Mouse (Mus musculus): ENCODE data around the gene Mmachc. TPM values are rescaled to one million over a fixed set of nuclear protein-coding genes. Genes with fewer than 3 reads are reported as not detected.
"Not testable (repeated sequence)": the region's sequence is repeated elsewhere in the genome, so short reads cannot be mapped to it uniquely, and the experiment has no call there.

Mmachc gene
- polyA plus RNA-seq, 1 experiment = 21.7 TPM

DNA sequence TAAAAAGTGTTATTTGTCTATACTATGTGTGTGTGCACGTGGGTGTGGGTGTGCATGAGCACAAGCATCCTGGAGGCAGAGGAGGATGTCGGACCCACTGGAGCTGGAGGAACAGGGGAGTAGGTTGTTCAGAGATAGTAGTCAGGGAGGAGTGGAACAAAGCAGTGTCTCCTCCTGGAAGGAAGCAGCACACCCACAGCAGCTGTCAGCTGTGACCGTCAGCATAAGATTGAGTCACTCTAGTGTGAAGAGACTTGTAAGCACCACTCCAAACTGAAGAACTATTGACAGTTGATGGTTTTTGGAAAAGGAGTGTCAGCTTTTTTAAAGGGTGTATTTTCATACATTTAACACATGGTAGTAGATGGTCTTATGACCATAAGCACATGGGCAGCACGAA lies 41.6 kb downstream of the Mmachc start:
- no peak for TF ChIP-seq CTCF (IDR thresholded peaks at IDR 0.05; ENCODE audit: borderline replicate concordance, extremely low read depth, insufficient read depth, insufficient read length)
- no peak for TF ChIP-seq POLR2A (IDR thresholded peaks at IDR 0.05; ENCODE audit: borderline replicate concordance, extremely low read depth, insufficient read depth, insufficient read length, poor library complexity, severe bottlenecking)
- peak; percentile 29 for DNase-seq (ENCODE audit: low read depth)

- TF ChIP-seq POLR2A (IDR thresholded peaks at IDR 0.05; ENCODE audit: borderline replicate concordance, extremely low read depth, insufficient read depth, insufficient read length, poor library complexity, severe bottlenecking) = no peak
- no peak for TF ChIP-seq CTCF (IDR thresholded peaks at IDR 0.05; ENCODE audit: borderline replicate concordance, extremely low read depth, insufficient read depth, insufficient read length)
- no peak for DNase-seq (ENCODE audit: low read depth)
Measured at GRCm38 (mm10) chr4:116661998-116662397, 46.2 kb downstream of the Mmachc start.

GRCm38 (mm10) chr4:116660829-116661228 lies 47.4 kb downstream of the Mmachc start:
- TF ChIP-seq CTCF (IDR thresholded peaks at IDR 0.05; ENCODE audit: borderline replicate concordance, extremely low read depth, insufficient read depth, insufficient read length) (no peak), POLR2A (IDR thresholded peaks at IDR 0.05; ENCODE audit: borderline replicate concordance, extremely low read depth, insufficient read depth, insufficient read length, poor library complexity, severe bottlenecking) (no peak)
- no peak for DNase-seq (ENCODE audit: low read depth)

DNA sequence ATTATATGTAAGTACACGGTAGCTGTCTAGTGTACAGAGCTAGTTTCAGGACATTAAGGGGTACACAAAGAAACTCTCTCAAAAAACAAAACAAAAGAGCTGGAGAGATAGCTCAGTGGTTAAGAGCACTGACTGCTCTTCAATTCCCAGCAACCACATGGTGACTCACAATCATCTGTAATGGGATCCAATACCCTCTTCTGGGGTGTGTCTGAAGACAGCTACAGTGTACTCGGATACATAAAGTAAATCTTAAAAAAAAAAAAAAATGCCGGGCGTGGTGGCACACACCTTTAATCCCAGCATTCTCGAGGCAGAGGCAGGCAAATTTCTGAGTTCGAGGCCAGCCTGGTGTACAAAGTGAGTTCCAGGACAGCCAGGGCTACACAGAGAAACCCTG lies 48.3 kb downstream of the Mmachc start:
- DNase-seq (ENCODE audit: low read depth) = not testable (repeated sequence)

- peak; percentile 63 for DNase-seq (ENCODE audit: low read depth)
- TF ChIP-seq CTCF (IDR thresholded peaks at IDR 0.05; ENCODE audit: borderline replicate concordance, extremely low read depth, insufficient read depth, insufficient read length) (no peak), POLR2A (IDR thresholded peaks at IDR 0.05; ENCODE audit: borderline replicate concordance, extremely low read depth, insufficient read depth, insufficient read length, poor library complexity, severe bottlenecking) (no peak)
Measured at GRCm38 (mm10) chr4:116659474-116659873, 48.7 kb downstream of the Mmachc start.

DNA sequence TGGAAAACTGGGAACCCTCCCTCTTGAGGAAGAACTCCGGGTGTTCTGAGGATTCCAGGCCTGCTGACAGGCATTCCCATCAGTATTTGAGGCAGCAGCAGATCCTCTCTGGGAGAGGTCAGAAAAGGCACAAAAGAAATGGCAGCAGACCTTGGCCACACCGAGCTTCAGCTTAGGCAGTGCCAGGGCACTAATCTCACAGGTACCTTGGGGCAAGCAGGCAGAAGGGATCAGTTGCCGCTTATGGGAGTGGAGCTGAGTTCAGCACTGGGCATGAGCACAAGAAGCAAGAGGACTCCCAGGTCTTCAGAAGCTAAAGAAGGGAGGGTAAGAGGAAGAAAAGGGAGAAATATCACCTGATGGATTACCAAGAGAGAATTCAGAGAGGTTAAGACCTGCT lies 50.2 kb downstream of the Mmachc start:
- no peak for TF ChIP-seq POLR2A (IDR thresholded peaks at IDR 0.05; ENCODE audit: borderline replicate concordance, extremely low read depth, insufficient read depth, insufficient read length, poor library complexity, severe bottlenecking)
- no peak for DNase-seq (ENCODE audit: low read depth)

GRCm38 (mm10) chr4:116655658-116656057 lies 52.5 kb downstream of the Mmachc start:
- TF ChIP-seq CTCF (IDR thresholded peaks at IDR 0.05; ENCODE audit: borderline replicate concordance, extremely low read depth, insufficient read depth, insufficient read length) (no peak), POLR2A (IDR thresholded peaks at IDR 0.05; ENCODE audit: borderline replicate concordance, extremely low read depth, insufficient read depth, insufficient read length, poor library complexity, severe bottlenecking) (no peak)
- DNase-seq (ENCODE audit: low read depth) = no peak

GRCm38 (mm10) chr4:116655100-116655499 lies 53.1 kb downstream of the Mmachc start:
- TF ChIP-seq CTCF (IDR thresholded peaks at IDR 0.05; ENCODE audit: borderline replicate concordance, extremely low read depth, insufficient read depth, insufficient read length) = no peak
- no peak for TF ChIP-seq POLR2A (IDR thresholded peaks at IDR 0.05; ENCODE audit: borderline replicate concordance, extremely low read depth, insufficient read depth, insufficient read length, poor library complexity, severe bottlenecking)
- DNase-seq (ENCODE audit: low read depth) = no peak

DNA sequence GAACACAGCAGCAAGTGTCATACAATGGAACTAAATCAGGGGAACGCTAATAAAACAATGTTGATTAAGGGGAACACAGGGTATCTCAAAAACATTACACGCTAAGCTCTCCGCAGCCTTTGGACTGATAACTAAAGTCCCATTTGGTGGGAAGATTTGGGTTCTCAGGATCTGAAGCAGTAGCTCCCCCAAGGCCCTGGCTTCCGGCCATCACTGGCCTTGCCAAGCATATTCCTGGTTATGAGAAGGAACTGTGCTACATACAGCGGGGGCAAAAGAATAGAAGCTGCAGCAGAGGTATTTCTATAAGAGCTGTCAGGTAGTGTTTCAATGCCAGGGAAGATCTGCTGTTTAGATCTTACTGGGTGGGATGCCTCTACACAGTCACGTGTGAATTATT lies 55.0 kb downstream of the Mmachc start:
- no peak for DNase-seq (ENCODE audit: low read depth)
- no peak for TF ChIP-seq CTCF (IDR thresholded peaks at IDR 0.05; ENCODE audit: borderline replicate concordance, extremely low read depth, insufficient read depth, insufficient read length)
- TF ChIP-seq POLR2A (IDR thresholded peaks at IDR 0.05; ENCODE audit: borderline replicate concordance, extremely low read depth, insufficient read depth, insufficient read length, poor library complexity, severe bottlenecking) = no peak

Other genes starting within 250 kb of the Mmachc start
- gene Mast2, start 244.2 kb downstream of the Mmachc start, polyA plus RNA-seq (2012; rRNA removed) = 163 and 171 TPM in 2 replicates
- 6.9 and 7.0 TPM in 2 replicates for gene Ipp, start 200.9 kb downstream of the Mmachc start, polyA plus RNA-seq (2012; rRNA removed)
- gene Tmem69, start 152.5 kb downstream of the Mmachc start, polyA plus RNA-seq (2012; rRNA removed) = 11.4 and 11.9 TPM in 2 replicates
- gene Gpbp1l1, start 150.7 kb downstream of the Mmachc start, polyA plus RNA-seq (2012; rRNA removed) = 34.5 and 35.9 TPM in 2 replicates
- 4.1 and 5.0 TPM in 2 replicates for gene Ccdc17, start 111.8 kb downstream of the Mmachc start, polyA plus RNA-seq (2012; rRNA removed)
- 94.4 and 113 TPM in 2 replicates for gene Nasp, start 80.5 kb downstream of the Mmachc start, polyA plus RNA-seq (2012; rRNA removed)
- 573 and 658 TPM in 2 replicates for gene Akr1a1, start 56.7 kb downstream of the Mmachc start, polyA plus RNA-seq (2012; rRNA removed)
- gene Prdx1, start 22.9 kb downstream of the Mmachc start, polyA plus RNA-seq (2012; rRNA removed) = 148 and 177 TPM in 2 replicates
- 30.1 and 59.0 TPM in 2 replicates for gene Ccdc163, start 103 bp upstream of the Mmachc start, polyA plus RNA-seq (2012; rRNA removed)
- 3.1 and 3.9 TPM in 2 replicates for gene Tesk2, start 12.5 kb upstream of the Mmachc start, polyA plus RNA-seq (2012; rRNA removed)
- gene Toe1, start 99.2 kb upstream of the Mmachc start, polyA plus RNA-seq (2012; rRNA removed) = 34.3 and 41.7 TPM in 2 replicates
- gene Mutyh, start 99.3 kb upstream of the Mmachc start, polyA plus RNA-seq (2012; rRNA removed) = 10.7 and 21.2 TPM in 2 replicates
- gene Hpdl, start 113.3 kb upstream of the Mmachc start, polyA plus RNA-seq (2012; rRNA removed) = 0.34 and 0.64 TPM in 2 replicates
- 30.1 and 36.0 TPM in 2 replicates for gene Zswim5, start 169.0 kb upstream of the Mmachc start, polyA plus RNA-seq (2012; rRNA removed)

Data from brain, embryonic 14.5 days (tissue).